Mouse (Mus musculus) hindlimb bud, embryonic 11.5 days (tissue): Measurements from ENCODE around the gene Pofut2.

Experiments used
- DNase-seq: peaks from one replicate; pipeline ENCODE4 v3.0.0-alpha.2; 2012; ENCODE audit warnings: low read depth, low spot score; ENCODE audit errors: extremely low spot score

Gene Pofut2

DNA sequence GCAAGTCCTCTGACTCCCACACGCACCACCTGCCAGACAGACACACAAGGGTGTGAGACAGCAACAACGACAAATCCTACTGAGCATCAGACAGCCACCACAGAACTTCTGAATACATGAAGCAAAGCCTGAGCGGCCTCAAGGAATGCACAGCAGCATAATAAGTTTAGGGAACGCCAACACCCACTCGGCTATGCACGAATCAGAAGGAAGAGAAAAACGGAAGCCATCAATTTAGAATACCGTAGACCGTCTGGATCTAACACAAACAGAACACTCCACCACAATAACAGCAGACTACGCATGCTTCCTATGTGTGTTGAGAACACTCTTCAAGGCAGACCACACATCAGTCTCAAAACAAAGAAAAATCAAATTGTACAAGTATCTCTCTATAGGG, 50.0 kb downstream of the Pofut2 start:
- no peak for DNase-seq

DNA sequence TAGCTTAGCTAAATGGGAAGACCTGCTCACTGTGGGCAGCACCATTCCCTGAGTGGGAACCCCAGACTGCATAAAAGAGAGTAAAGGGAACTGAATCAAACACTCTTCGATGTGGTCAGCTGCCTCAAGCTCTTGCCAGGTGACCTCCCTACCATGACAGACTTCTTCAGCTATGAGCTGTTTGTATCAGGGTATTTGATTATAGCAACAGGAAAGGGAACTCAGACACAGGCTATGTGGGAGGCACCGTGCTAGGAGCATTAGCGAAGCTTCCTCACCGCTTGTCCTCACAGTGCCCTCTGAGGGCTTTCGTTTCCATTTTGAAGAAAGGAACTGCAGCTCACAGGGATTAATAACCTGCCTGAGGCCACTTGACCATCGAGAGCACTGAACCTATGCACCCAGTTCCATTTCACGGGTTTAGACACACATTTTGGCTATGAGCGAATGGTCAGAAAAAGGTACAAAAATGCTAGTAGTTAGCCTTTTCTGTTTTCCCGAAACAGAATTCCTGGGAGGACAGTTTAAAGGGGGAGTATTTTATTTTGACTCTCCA, 55.8 kb downstream of the Pofut2 start:
- DNase-seq = no peak

DNA sequence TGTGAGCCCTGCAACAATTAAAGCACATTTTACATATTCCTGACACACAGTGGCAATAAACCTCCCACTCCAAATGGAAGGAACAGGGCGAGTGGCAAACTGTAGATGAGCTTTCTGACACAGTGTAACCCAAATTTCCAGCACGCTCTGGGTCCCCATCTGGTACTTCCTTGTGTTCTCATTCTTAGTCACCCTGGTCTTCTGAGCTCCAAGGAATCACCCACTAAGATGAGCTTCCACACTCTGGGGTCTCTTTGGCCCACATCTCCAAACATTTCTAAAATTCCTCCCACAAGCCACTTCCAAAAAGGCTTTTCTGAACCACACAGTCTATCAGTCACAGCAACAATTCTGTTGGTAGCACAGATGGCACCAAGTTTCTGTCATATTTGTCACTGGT, 56.7 kb downstream of the Pofut2 start:
- DNase-seq = no peak
